Mouse (Mus musculus) liver, embryonic 14.5 days (tissue): ENCODE results near the gene 1700023F06Rik.

Experiments
- CTCF ChIP-seq: IDR thresholded peaks from 2 replicates; pipeline ENCODE4 v1.5.1; 2016; ENCODE audit warnings: antibody characterized with exemption, low read depth, control low read depth
- EP300 ChIP-seq: IDR thresholded peaks from 2 replicates; pipeline ENCODE4 v1.6.1; 2016; ENCODE audit warnings: antibody characterized with exemption, low read depth

- TF ChIP-seq EP300, result no peak
- TF ChIP-seq CTCF, result no peak
These were observed 58.6 kb downstream of the 1700023F06Rik start for GRCm38 (mm10) chr11:103149771-103150170.
